Mouse (Mus musculus): Measurements from ENCODE around the gene Pyy.

DNA sequence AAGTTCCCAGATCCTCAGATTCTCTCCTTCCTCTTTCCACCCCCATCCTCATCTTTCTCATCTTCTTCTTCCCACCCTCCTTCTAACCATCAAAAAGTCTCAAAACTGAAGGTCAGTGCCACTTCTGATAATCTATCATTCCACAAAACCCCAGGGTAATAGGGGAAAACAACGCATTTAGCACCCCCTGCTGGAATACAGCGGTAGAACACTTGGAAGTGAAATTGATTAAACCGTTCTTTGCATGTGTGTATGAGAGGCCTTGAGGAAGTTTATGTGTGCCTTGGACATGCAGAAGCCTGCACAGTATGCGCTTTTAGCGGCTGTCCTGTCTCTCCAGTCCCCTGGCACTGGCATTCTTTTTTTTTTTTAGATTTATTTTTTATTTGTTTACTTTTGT, 32.9 kb upstream of the Pyy start:
- no peak for TF ChIP-seq POLR2A (IDR thresholded peaks at IDR 0.05; ENCODE audit: insufficient read length, low read depth)
- no peak for TF ChIP-seq TCF12 (IDR thresholded peaks at IDR 0.05; ENCODE audit: insufficient read depth, poor library complexity, severe bottlenecking)
- TF ChIP-seq E2F4 (IDR thresholded peaks at IDR 0.05; ENCODE audit: insufficient read depth), result no peak
